Mouse (Mus musculus) fat pad, adult 2 months (tissue): Measurements from ENCODE around the gene Sprr2a1.
"Not testable (repeated sequence)": the region's sequence is repeated elsewhere in the genome, so short reads cannot be mapped to it uniquely, and the experiment has no call there.

ENCODE experiments used
- DNase-seq: peaks from one replicate; pipeline ENCODE4 v3.0.0-alpha.2; 2011; ENCODE audit warnings: low read depth, low spot score; ENCODE audit errors: extremely low read depth

Sprr2a1 gene

GRCm38 (mm10) chr3:92215569-92215968, at the start of gene Sprr2a1, which contains the start of gene Sprr2a2:
Gene Sprr2a1, plus strand, starts transcription at chr3:92215799.
Gene Sprr2a2, plus strand, starts transcription at chr3:92215920.
- not testable (repeated sequence) for DNase-seq

GRCm38 (mm10) chr3:92169847-92170246, 45.8 kb upstream of the Sprr2a1 start:
- peak; percentile 95 for DNase-seq

- DNase-seq, result peak; percentile 87
These were observed 38.7 kb upstream of the Sprr2a1 start for GRCm38 (mm10) chr3:92176880-92177279.

- no peak for DNase-seq
These were observed 19.9 kb upstream of the Sprr2a1 start for GRCm38 (mm10) chr3:92195512-92196200.

- DNase-seq, result not testable (repeated sequence)
These were observed 4.3 kb upstream of the Sprr2a1 start for GRCm38 (mm10) chr3:92211133-92211925.

GRCm38 (mm10) chr3:92212059-92212458, 3.5 kb upstream of the Sprr2a1 start:
- not testable (repeated sequence) for DNase-seq

- not testable (repeated sequence) for DNase-seq
These were observed 1.9 kb upstream of the Sprr2a1 start for GRCm38 (mm10) chr3:92213651-92214050.

- not testable (repeated sequence) for DNase-seq
These were observed 3.4 kb downstream of the Sprr2a1 start for GRCm38 (mm10) chr3:92219031-92219430.

- DNase-seq, result not testable (repeated sequence)
These were observed 8.1 kb downstream of the Sprr2a1 start for GRCm38 (mm10) chr3:92223708-92224107.

GRCm38 (mm10) chr3:92227410-92227809, 11.8 kb downstream of the Sprr2a1 start:
- not testable (repeated sequence) for DNase-seq

GRCm38 (mm10) chr3:92236463-92237189, 21.0 kb downstream of the Sprr2a1 start:
- not testable (repeated sequence) for DNase-seq

GRCm38 (mm10) chr3:92238736-92239135, 23.1 kb downstream of the Sprr2a1 start:
- not testable (repeated sequence) for DNase-seq

GRCm38 (mm10) chr3:92239197-92239596, 23.6 kb downstream of the Sprr2a1 start:
- DNase-seq, result not testable (repeated sequence)

GRCm38 (mm10) chr3:92244833-92245232, 29.2 kb downstream of the Sprr2a1 start:
- not testable (repeated sequence) for DNase-seq

- not testable (repeated sequence) for DNase-seq
These were observed 30.6 kb downstream of the Sprr2a1 start for GRCm38 (mm10) chr3:92246245-92246644.

- DNase-seq, result not testable (repeated sequence)
These were observed 32.9 kb downstream of the Sprr2a1 start for GRCm38 (mm10) chr3:92248494-92248893.

GRCm38 (mm10) chr3:92250450-92250849, 34.9 kb downstream of the Sprr2a1 start:
- not testable (repeated sequence) for DNase-seq

GRCm38 (mm10) chr3:92253860-92254259, 38.3 kb downstream of the Sprr2a1 start:
- not testable (repeated sequence) for DNase-seq

- not testable (repeated sequence) for DNase-seq
These were observed 42.9 kb downstream of the Sprr2a1 start for GRCm38 (mm10) chr3:92258526-92258925.

GRCm38 (mm10) chr3:92263462-92263861, 47.9 kb downstream of the Sprr2a1 start:
- not testable (repeated sequence) for DNase-seq
